Mouse (Mus musculus) MEL (cell line): ENCODE measurements around the gene Alox5. TPM values are rescaled to one million over a fixed set of nuclear protein-coding genes. Genes with fewer than 3 reads are reported as not detected.

Experiments used
- DNase-seq: peaks from one replicate; pipeline ENCODE4 v3.0.0; 2011; ENCODE audit warnings: low read depth, low spot score
- H3K27ac ChIP-seq: 2 replicates; pipeline ENCODE4 v1.5.1; 2012; ENCODE audit warnings: low read depth, mild to moderate bottlenecking, control low read depth, low read length, moderate library complexity; ENCODE audit not compliant: control insufficient read depth
- H3K27me3 ChIP-seq, 2 experiments: fragments of 150-350 bp in 1 of 2; sonication (generic) in 1 of 2; 2 replicates each; pipeline ENCODE4 v1.6.1; 2012; ENCODE audit warnings: low read length in 2 of 2, mild to moderate bottlenecking in 2 of 2, improper control_type of control experiment in 1 of 2, moderate library complexity in 1 of 2; ENCODE audit not compliant: insufficient read depth in 2 of 2, control insufficient read depth in 1 of 2
- H3K36me3 ChIP-seq, 2 experiments: 2 replicates each; pipeline ENCODE4 v1.6.1; 2012 to 2014; ENCODE audit warnings: low read length in 2 of 2, improper control_type of control experiment in 1 of 2, inconsistent platforms in 1 of 2, mild to moderate bottlenecking in 1 of 2; ENCODE audit not compliant: insufficient read depth in 2 of 2, control insufficient read depth in 1 of 2
- H3K4me1 ChIP-seq, 2 experiments: fragments of 150-350 bp in 1 of 2; sonication (generic) in 1 of 2; 2 replicates each; pipeline ENCODE4 v1.6.1; 2012; ENCODE audit warnings: low read length in 2 of 2, improper control_type of control experiment in 1 of 2, mild to moderate bottlenecking in 1 of 2; ENCODE audit not compliant: insufficient read depth in 2 of 2, control insufficient read depth in 1 of 2
- H3K4me3 ChIP-seq, 2 experiments: fragments of 150-350 bp in 1 of 2; sonication (generic) in 1 of 2; 2 replicates each; pipeline ENCODE4 v1.5.1; 2012; ENCODE audit warnings: low read depth in 2 of 2, low read length in 2 of 2, mild to moderate bottlenecking in 2 of 2, moderate library complexity in 2 of 2, control low read depth in 1 of 2, improper control_type of control experiment in 1 of 2; ENCODE audit not compliant: control insufficient read depth in 1 of 2, insufficient read depth in 1 of 2
- H3K79me2 ChIP-seq: 2 replicates; pipeline ENCODE4 v1.6.1; 2012; ENCODE audit warnings: mild to moderate bottlenecking, low read length, moderate library complexity; ENCODE audit not compliant: control insufficient read depth, poor library complexity, insufficient read depth
- H3K9ac ChIP-seq: 2 replicates; pipeline ENCODE4 v1.6.1; 2012; ENCODE audit warnings: low read depth, mild to moderate bottlenecking, control low read depth, low read length, moderate library complexity; ENCODE audit not compliant: control insufficient read depth, poor library complexity, severe bottlenecking
- H3K9me3 ChIP-seq: fragments of 150-350 bp; sonication (generic); replicated peaks from 2 replicates; pipeline ENCODE4 v1.6.1; 2012; ENCODE audit warnings: mild to moderate bottlenecking, low read length, improper control_type of control experiment, moderate library complexity; ENCODE audit not compliant: insufficient read depth
- BHLHE40 ChIP-seq: IDR thresholded peaks from 2 replicates; pipeline ENCODE4 v1.6.1; 2012; ENCODE audit warnings: low read depth, mild to moderate bottlenecking, inconsistent platforms, low read length, improper control_type of control experiment, borderline replicate concordance
- CHD1 ChIP-seq: IDR thresholded peaks from 2 replicates; pipeline ENCODE4 v1.6.1; 2012; ENCODE audit warnings: low read depth, mild to moderate bottlenecking, inconsistent platforms, low read length, improper control_type of control experiment
- CHD2 ChIP-seq: IDR thresholded peaks from 2 replicates; pipeline ENCODE4 v1.6.1; 2011; ENCODE audit warnings: low read length, improper control_type of control experiment
- ELF1 ChIP-seq: IDR thresholded peaks from 2 replicates; pipeline ENCODE4 v1.6.1; 2014; ENCODE audit warnings: low read depth, mild to moderate bottlenecking, inconsistent platforms, low read length, improper control_type of control experiment, moderate library complexity
- EP300 ChIP-seq, 2 experiments: IDR thresholded peaks; 2 replicates each; pipeline ENCODE4 v1.6.1; 2011; ENCODE audit warnings: improper control_type of control experiment in 2 of 2, low read length in 2 of 2, low read depth in 1 of 2, mild to moderate bottlenecking in 1 of 2
- ETS1 ChIP-seq: IDR thresholded peaks from 2 replicates; pipeline ENCODE4 v1.6.1; 2012; ENCODE audit warnings: low read depth, mild to moderate bottlenecking, inconsistent platforms, low read length, improper control_type of control experiment, moderate library complexity
- GATA1 ChIP-seq: IDR thresholded peaks from 2 replicates; pipeline ENCODE4 v1.6.1; 2011; ENCODE audit warnings: low read depth, low read length, improper control_type of control experiment
- HCFC1 ChIP-seq: IDR thresholded peaks from 2 replicates; pipeline ENCODE4 v1.6.1; 2012; ENCODE audit warnings: low read depth, mild to moderate bottlenecking, inconsistent platforms, low read length, improper control_type of control experiment, moderate library complexity
- KAT2A ChIP-seq: conservative IDR thresholded peaks from 2 replicates; pipeline ENCODE4 v1.6.1; 2012; ENCODE audit warnings: low read depth, low read length, improper control_type of control experiment, inconsistent platforms
- MAX ChIP-seq: IDR thresholded peaks from 2 replicates; pipeline ENCODE4 v1.6.1; 2011; ENCODE audit warnings: low read length, improper control_type of control experiment
- MAZ ChIP-seq: IDR thresholded peaks from 2 replicates; pipeline ENCODE4 v1.6.1; 2012; ENCODE audit warnings: low read depth, mild to moderate bottlenecking, inconsistent platforms, low read length, improper control_type of control experiment
- MEF2A ChIP-seq: IDR thresholded peaks from 2 replicates; pipeline ENCODE4 v1.6.1; 2014; ENCODE audit warnings: low read depth, mild to moderate bottlenecking, inconsistent platforms, low read length, improper control_type of control experiment; ENCODE audit not compliant: poor library complexity, insufficient replicate concordance, severe bottlenecking; ENCODE audit errors: extremely low read depth
- MXI1 ChIP-seq: IDR thresholded peaks from 2 replicates; pipeline ENCODE4 v1.6.1; 2011; ENCODE audit warnings: mild to moderate bottlenecking, low read depth, low read length, improper control_type of control experiment
- MYC ChIP-seq: IDR thresholded peaks from 2 replicates; pipeline ENCODE4 v1.6.1; 2011; ENCODE audit warnings: low read depth, mild to moderate bottlenecking, low read length, improper control_type of control experiment, moderate library complexity
- NELFE ChIP-seq: IDR thresholded peaks from 2 replicates; pipeline ENCODE4 v1.6.1; 2011; ENCODE audit warnings: low read depth, low read length, improper control_type of control experiment
- NRF1 ChIP-seq: IDR thresholded peaks from 2 replicates; pipeline ENCODE4 v1.6.1; 2014; ENCODE audit warnings: low read depth, mild to moderate bottlenecking, inconsistent platforms, low read length, improper control_type of control experiment, moderate library complexity; ENCODE audit not compliant: poor library complexity, insufficient read depth, severe bottlenecking
- POLR2AphosphoS2 ChIP-seq: IDR thresholded peaks from 2 replicates; pipeline ENCODE4 v1.6.1; 2011; ENCODE audit warnings: low read length, improper control_type of control experiment
- POLR2AphosphoS5 ChIP-seq: IDR thresholded peaks from 2 replicates; pipeline ENCODE4 v1.6.1; 2012; ENCODE audit warnings: low read depth, borderline replicate concordance, mild to moderate bottlenecking, inconsistent platforms, low read length, moderate library complexity, mixed read lengths
- RAD21 ChIP-seq: IDR thresholded peaks from 2 replicates; pipeline ENCODE4 v1.6.1; 2011; ENCODE audit warnings: mild to moderate bottlenecking, low read depth, low read length, improper control_type of control experiment
- RCOR1 ChIP-seq: IDR thresholded peaks from 2 replicates; pipeline ENCODE4 v1.6.1; 2012; ENCODE audit warnings: low read depth, mild to moderate bottlenecking, inconsistent platforms, low read length, improper control_type of control experiment
- SIN3A ChIP-seq: IDR thresholded peaks from 2 replicates; pipeline ENCODE4 v1.6.1; 2012; ENCODE audit warnings: low read length, improper control_type of control experiment, inconsistent platforms
- TAL1 ChIP-seq: IDR thresholded peaks from 2 replicates; pipeline ENCODE4 v1.6.1; 2012; ENCODE audit warnings: mild to moderate bottlenecking, inconsistent platforms, low read length, moderate library complexity, mixed read lengths
- TCF12 ChIP-seq: IDR thresholded peaks from 2 replicates; pipeline ENCODE4 v1.6.1; 2014; ENCODE audit warnings: low read depth, mild to moderate bottlenecking, inconsistent platforms, low read length, improper control_type of control experiment, moderate library complexity
- UBTF ChIP-seq: IDR thresholded peaks from 2 replicates; pipeline ENCODE4 v1.6.1; 2012; ENCODE audit warnings: low read depth, mild to moderate bottlenecking, inconsistent platforms, low read length, improper control_type of control experiment, moderate library complexity, borderline replicate concordance; ENCODE audit not compliant: insufficient read depth
- ZNF384 ChIP-seq: IDR thresholded peaks from 2 replicates; pipeline ENCODE4 v1.6.1; 2012; ENCODE audit warnings: low read depth, mild to moderate bottlenecking, inconsistent platforms, low read length, improper control_type of control experiment
- polyA plus RNA-seq, 2 experiments: library from polyadenylated mRNA; stranded (reverse) in 1 of 2; unstranded in 1 of 2; fragments of >175 nt in 1 of 2; fragments of >200 nt in 1 of 2; gene quantifications; 2 replicates each; pipeline versions ENCODE4 v1.2.1 to v1.2.4; 2012; ENCODE audit warnings: low replicate concordance in 2 of 2, low read depth in 1 of 2; ENCODE audit not compliant: insufficient read length in 2 of 2, insufficient read depth in 1 of 2, missing spikeins in 1 of 2
- total RNA-seq: library from RNA; depleted of rRNA; stranded (reverse); fragments of 300-350 nt; gene quantifications from 2 replicates; pipeline ENCODE4 v1.2.3, GENCODE M21; 2012

Gene Alox5
- total and polyA plus RNA-seq, 3 experiments, result 1.1 to 5.7 TPM; not detected in 1

GRCm38 (mm10) chr6:116458728-116459127 is 2.2 kb downstream of the Alox5 start:
- TF ChIP-seq POLR2AphosphoS5, result no peak
- TF ChIP-seq BHLHE40, result no peak
- TF ChIP-seq ETS1, result peak; percentile 58; the same call in 1 of the 2 replicates
- no peak for TF ChIP-seq MAZ
- 0 out of 2 replicates have a peak, but pooled peaks have one; percentile 28 for TF ChIP-seq SIN3A
- no peak for TF ChIP-seq NRF1
- no peak for TF ChIP-seq POLR2AphosphoS2
- TF ChIP-seq TAL1, result peak; percentile 91
- TF ChIP-seq HCFC1, result no peak
- no peak for TF ChIP-seq UBTF
- no peak for TF ChIP-seq KAT2A
- TF ChIP-seq RCOR1, result peak; percentile 31; the same call in 1 of the 2 replicates
- TF ChIP-seq MYC, result 0 out of 2 replicates have a peak, but pooled peaks have one; percentile 26
- TF ChIP-seq CHD2, result no peak
- TF ChIP-seq RAD21, result no peak
- no peak for TF ChIP-seq CHD1
- 0 out of 2 replicates have a peak, but pooled peaks have one; percentile 25 for TF ChIP-seq ELF1
- TF ChIP-seq NELFE, result no peak
- TF ChIP-seq EP300 (IDR thresholded peaks at IDR 0.05; ENCODE audit: low read depth in 1 of 2, low read length in 2 of 2), result peak; percentile 82 to 89
- TF ChIP-seq GATA1, result peak; percentile 74
- 0 out of 2 replicates have a peak, but pooled peaks have one; percentile 41 for TF ChIP-seq ZNF384
- peak; percentile 85 for TF ChIP-seq TCF12
- TF ChIP-seq MXI1, result no peak
- no peak for TF ChIP-seq MEF2A
- TF ChIP-seq MAX, result no peak
- H3K4me1 ChIP-seq, result peaks cover 34 to 48% of the 10 kb centered on the region in 2 experiments

More at GRCm38 (mm10) chr6:116458728-116459127, 2.2 kb downstream of the Alox5 start:
- Histone ChIP-seq H3K79me2 (no peaks in the 10 kb centered on the region), H3K27ac (peak overlapping the region; percentile 70), H3K27me3 (no peaks in the 10 kb centered on the region), H3K4me3 (no peak overlapping the region), H3K9me3 (no peaks in the 10 kb centered on the region), H3K9ac (no peak overlapping the region), H3K36me3 (peaks cover 0 to 40% of the 10 kb centered on the region in 2 experiments; a peak in 2 of 4 replicates)
- peak; percentile 62 for DNase-seq
